In genomic region chr14:20836905-20837376, GRCm38 (mm10) we compare ENCODE assay signal across 9 mouse cellular contexts. TPM values are rescaled to one million over a fixed set of nuclear protein-coding genes. Genes with fewer than 3 reads are reported as not detected.
A peak's percentile ranks its signal among the peaks of the same experiment; 100 is the strongest.
DNase-seq lines count a peak whose midpoint lies in the region; ATAC-seq lines count a peak whose summit lies in the region.
"Had no signal": no experiment of that assay in that cellular context is flagged by ENCODE, and none has a peak within 500 bp of the region (broad histone marks: within the 10 kb centered on the region; RNA-seq: fewer than 3 reads in every experiment).

No protein-coding gene starts in this region.

- peak overlapping the region; percentile 76 for H3K9ac ChIP-seq in heart, embryonic 11.5 days (ENCODE audit: low read depth, low read length)
- H3K9ac ChIP-seq in heart, embryonic 15.5 days = peak overlapping the region; percentile 71
- H3K9ac ChIP-seq in liver, embryonic 11.5 days (ENCODE audit: low read depth, low read length) = peak overlapping the region; percentile 62
- peak overlapping the region; percentile 46 for H3K9ac ChIP-seq in stomach, embryonic 14.5 days (replicated peaks; ENCODE audit: low read depth, low read length)

- no peak for ATAC-seq in heart, embryonic 11.5 days (replicated peaks; ENCODE audit: insufficient number of reproducible peaks, low FRiP score, low TSS enrichment)
- 0 out of 2 replicates have a peak, but pooled peaks have one; percentile 17 for ATAC-seq in heart, embryonic 15.5 days (replicated peaks; ENCODE audit: insufficient number of reproducible peaks, insufficient read depth, low FRiP score, low read depth)
- ATAC-seq in liver, embryonic 11.5 days (replicated peaks; ENCODE audit: low FRiP score) = peak; percentile 57
- ATAC-seq in stomach, embryonic 14.5 days (ENCODE audit: insufficient number of reproducible peaks, insufficient read depth, low FRiP score, low read depth) = peak; percentile 15; the same call in 1 of the 2 replicates

- H3K4me2 ChIP-seq in heart, embryonic 11.5 days = peak overlapping the region; percentile 99
- H3K4me2 ChIP-seq in heart, embryonic 15.5 days = peak overlapping the region; percentile 96
- peak overlapping the region; percentile 86 for H3K4me2 ChIP-seq in liver, embryonic 11.5 days
- peak overlapping the region; percentile 95 for H3K4me2 ChIP-seq in stomach, embryonic 14.5 days (replicated peaks; ENCODE audit: low read depth, low read length)

- no peak for DNase-seq in heart, postnatal 25 days (ENCODE audit: low spot score)
- DNase-seq in NIH3T3 (ENCODE audit: low read depth) = peak; percentile 39
- no peak for DNase-seq in liver, embryonic 11.5 days (ENCODE audit: low spot score)
- DNase-seq in gastrocnemius, adult 8-10 months (ENCODE audit: low spot score in 2 of 2) = no peak
- no peak for DNase-seq in right cerebral cortex, postnatal 25 days

- 4% methylated on average over 10 of the region's 10 CpGs for WGBS in heart, embryonic 11.5 days (ENCODE audit: insufficient replicate concordance)
- WGBS in heart, embryonic 15.5 days = 6% methylated on average over 10 of the region's 10 CpGs
- WGBS in liver, embryonic 11.5 days = 6% methylated on average over 10 of the region's 10 CpGs
- WGBS in stomach, embryonic 14.5 days = 6% methylated on average over 10 of the region's 10 CpGs

- peaks cover 6% of the 10 kb centered on the region; the same call in 1 of the 2 replicates for H3K4me1 ChIP-seq in heart, embryonic 11.5 days (ENCODE audit: control insufficient read depth, insufficient read depth, low read length)
- peaks cover 10% of the 10 kb centered on the region for H3K4me1 ChIP-seq in heart, embryonic 15.5 days (replicated peaks)
- peaks cover 8% of the 10 kb centered on the region for H3K4me1 ChIP-seq in liver, embryonic 11.5 days (replicated peaks; ENCODE audit: control insufficient read depth, insufficient read depth, low read length)
- H3K4me1 ChIP-seq in stomach, embryonic 14.5 days (ENCODE audit: control insufficient read depth, insufficient read depth, low read length) = 0 out of 2 replicates have a peak, but pooled peaks cover 4% of the 10 kb centered on the region

- no peak overlapping the region for H3K27ac ChIP-seq in heart, embryonic 11.5 days (ENCODE audit: low read depth, low read length)
- H3K27ac ChIP-seq in heart, embryonic 15.5 days = peak overlapping the region; percentile 38; the same call in 1 of the 2 replicates
- H3K27ac ChIP-seq in liver, embryonic 11.5 days (ENCODE audit: low read depth, low read length) = no peak overlapping the region
- H3K27ac ChIP-seq in stomach, embryonic 14.5 days (ENCODE audit: low read length) = no peak overlapping the region

- intact Hi-C loops in heart, postnatal 25 days (cut with DNase I) = loop anchor here (2.0 kb wide), 1 partner anchor 36 kb away; no protein-coding TSS in a partner anchor

- no peaks in the 10 kb centered on the region for H3K9me3 ChIP-seq in heart, embryonic 11.5 days (replicated peaks; ENCODE audit: control insufficient read depth, low read length)
- no peaks in the 10 kb centered on the region for H3K9me3 ChIP-seq in heart, embryonic 15.5 days (replicated peaks)
- H3K9me3 ChIP-seq in liver, embryonic 11.5 days (ENCODE audit: control insufficient read depth, low read length) = no peaks in the 10 kb centered on the region
- H3K9me3 ChIP-seq in stomach, embryonic 14.5 days (ENCODE audit: control insufficient read depth, low read depth, low read length) = no peaks in the 10 kb centered on the region

- H3K4me3 ChIP-seq in heart, embryonic 11.5 days (ENCODE audit: low read depth, low read length) = peak overlapping the region; percentile 55
- H3K4me3 ChIP-seq in heart, embryonic 15.5 days = peak overlapping the region; percentile 60
- H3K4me3 ChIP-seq in liver, embryonic 11.5 days (ENCODE audit: low read depth, low read length) = peak overlapping the region; percentile 52
- H3K4me3 ChIP-seq in stomach, embryonic 14.5 days (ENCODE audit: low read depth, low read length) = peak overlapping the region; percentile 40

- peaks cover 3% of the 10 kb centered on the region; the same call in 1 of the 2 replicates for H3K27me3 ChIP-seq in heart, embryonic 11.5 days (ENCODE audit: control insufficient read depth, insufficient read depth, low read length)
- H3K27me3 ChIP-seq in heart, embryonic 15.5 days = no peaks in the 10 kb centered on the region
- H3K27me3 ChIP-seq in liver, embryonic 11.5 days (replicated peaks; ENCODE audit: control insufficient read depth, insufficient read depth, low read length) = no peaks in the 10 kb centered on the region; the same call in 1 of the 2 replicates
- H3K27me3 ChIP-seq in stomach, embryonic 14.5 days (ENCODE audit: control insufficient read depth, insufficient read depth, low read length) = no peaks in the 10 kb centered on the region
- H3K27me3 ChIP-seq: Patski had no signal

- H3K36me3 ChIP-seq in heart, embryonic 11.5 days (ENCODE audit: control insufficient read depth, insufficient read depth, low read length) = no peaks in the 10 kb centered on the region
- no peaks in the 10 kb centered on the region for H3K36me3 ChIP-seq in heart, embryonic 15.5 days
- H3K36me3 ChIP-seq in liver, embryonic 11.5 days (ENCODE audit: control insufficient read depth, insufficient read depth, low read length) = no peaks in the 10 kb centered on the region
- no peaks in the 10 kb centered on the region for H3K36me3 ChIP-seq in stomach, embryonic 14.5 days (ENCODE audit: control insufficient read depth, insufficient read depth, low read length)

RNA-seq across cellular contexts. Expression of gene Plau, which starts 0.5 kb away (rescaled TPM):
- polyA plus RNA-seq in heart, embryonic 11.5 days (2014; fragmentation: Nextera tagmentation; extraction: Ambion mirVana) = 0.37 and 0.66 TPM in 2 replicates
- 1 to 10 TPM; 4.5 to 4.6 TPM for total RNA-seq in heart, postnatal 25 days (2021)
- polyA plus RNA-seq in heart, embryonic 15.5 days (2015; fragmentation: Nextera tagmentation; extraction: Ambion mirVana) = 1.4 and 1.9 TPM in 2 replicates
- 0.49 and 0.88 TPM in 2 replicates for polyA plus RNA-seq in liver, embryonic 11.5 days (2014; fragmentation: Nextera tagmentation; extraction: Ambion mirVana)
- polyA plus RNA-seq in stomach, embryonic 14.5 days (2014; fragmentation: Nextera tagmentation; extraction: Ambion mirVana) = 0.64 and 1.3 TPM in 2 replicates
- total RNA-seq in gastrocnemius, adult 8-10 months (2022) = 10 to 100 TPM; 13.4 to 23.7 (median 18.1) TPM

RNA-seq across cellular contexts. Expression of gene Camk2g, which starts 43.1 kb away (rescaled TPM):
- polyA plus RNA-seq in heart, embryonic 11.5 days (2014; fragmentation: Nextera tagmentation; extraction: Ambion mirVana) = 61.8 and 65.6 TPM in 2 replicates
- total RNA-seq in heart, postnatal 25 days (2021) = 10 to 100 TPM; 50.4 to 59.5 TPM
- 75.7 and 76.8 TPM in 2 replicates for polyA plus RNA-seq in heart, embryonic 15.5 days (2015; fragmentation: Nextera tagmentation; extraction: Ambion mirVana)
- polyA plus RNA-seq in liver, embryonic 11.5 days (2014; fragmentation: Nextera tagmentation; extraction: Ambion mirVana) = 23.0 and 28.6 TPM in 2 replicates
- 46.6 and 53.6 TPM in 2 replicates for polyA plus RNA-seq in stomach, embryonic 14.5 days (2014; fragmentation: Nextera tagmentation; extraction: Ambion mirVana)
- total RNA-seq in gastrocnemius, adult 8-10 months (2022) = 100 to 1,000 TPM; 187 to 196 (median 195) TPM
